Mouse (Mus musculus) central nervous system, embryonic 11.5 days (tissue): ENCODE data around the gene Gpatch2. TPM values are rescaled to one million over a fixed set of nuclear protein-coding genes. Genes with fewer than 3 reads are reported as not detected.

Experiments
- polyA plus RNA-seq: library from polyadenylated mRNA; depleted of rRNA; stranded (reverse); fragments of >200 nt; gene quantifications from 2 replicates; pipeline ENCODE4 v1.2.3, GENCODE M21; 2012; rRNA removed

Gpatch2 gene
- 22.8 and 33.9 TPM in 2 replicates for polyA plus RNA-seq

GRCm38 (mm10) chr1:187215181-187216116 is at the start of gene Gpatch2, which contains the start of gene Spata17:
Gpatch2 (plus strand) TSS chr1:187215508.
Spata17 (minus strand) TSS chr1:187215465.

Other genes starting within 250 kb of the Gpatch2 start
- gene D1Pas1, start 248.1 kb upstream of the Gpatch2 start, polyA plus RNA-seq, result 0.02 and 0.06 TPM in 2 replicates
- gene Spata17, start within 50 bp of the Gpatch2 start, polyA plus RNA-seq, result 0.62 and 0.65 TPM in 2 replicates